Mouse (Mus musculus) monocyte, adult 5-6 weeks (primary cell): ENCODE measurements around the gene Pogk. TPM values are rescaled to one million over a fixed set of nuclear protein-coding genes. Genes with fewer than 3 reads are reported as not detected.

ENCODE experiments used
- ATAC-seq: fragments of 153-309, 156-312 bp; replicated peaks from 2 replicates; pipeline ENCODE4 v1.8.0; 2017; ENCODE audit warnings: mild to moderate bottlenecking; ENCODE audit not compliant: low TSS enrichment, insufficient number of reproducible peaks, severe bottlenecking, poor library complexity, low FRiP score
- total RNA-seq: library from RNA; stranded (forward); fragments of 200-1000, 200-491, 200-594 nt; gene quantifications from 3 replicates; pipeline ENCODE4 v1.2.3, GENCODE M21; 2017

The Pogk gene
- 18.9 to 52.6 TPM (median 22.9 TPM) in 3 replicates for total RNA-seq

GRCm38 (mm10) chr1:166409701-166410220 is at the start of gene Pogk:
Gene Pogk (minus strand): TSS chr1:166409863.
- peak; percentile 66 for ATAC-seq

GRCm38 (mm10) chr1:166441992-166442391 is 32.3 kb upstream of the Pogk start:
- ATAC-seq, result no peak

GRCm38 (mm10) chr1:166439426-166439825 is 29.8 kb upstream of the Pogk start:
- no peak for ATAC-seq

GRCm38 (mm10) chr1:166429809-166430431 is 20.3 kb upstream of the Pogk start:
- ATAC-seq, result peak; percentile 92

GRCm38 (mm10) chr1:166429053-166429452 is 19.4 kb upstream of the Pogk start:
- peak; percentile 62; the same call in 1 of the 2 replicates for ATAC-seq

- no peak for ATAC-seq
Measured at GRCm38 (mm10) chr1:166412266-166412665, 2.6 kb upstream of the Pogk start.

GRCm38 (mm10) chr1:166411541-166411940 is 1.9 kb upstream of the Pogk start:
- ATAC-seq, result no peak

GRCm38 (mm10) chr1:166409177-166409700 is 424 bp downstream of the Pogk start:
- ATAC-seq, result peak; percentile 14; the same call in 1 of the 2 replicates

- ATAC-seq, result no peak
Measured at GRCm38 (mm10) chr1:166403846-166404245, 5.8 kb downstream of the Pogk start.

- no peak for ATAC-seq
Measured at GRCm38 (mm10) chr1:166402003-166402402, 7.7 kb downstream of the Pogk start.

- ATAC-seq, result no peak
Measured at GRCm38 (mm10) chr1:166401455-166401854, 8.2 kb downstream of the Pogk start.

- ATAC-seq, result no peak
Measured at GRCm38 (mm10) chr1:166396381-166396780, 13.3 kb downstream of the Pogk start.

GRCm38 (mm10) chr1:166395661-166396060 is 14.0 kb downstream of the Pogk start:
- ATAC-seq, result no peak

GRCm38 (mm10) chr1:166394770-166395169 is 14.9 kb downstream of the Pogk start:
- no peak for ATAC-seq

GRCm38 (mm10) chr1:166391671-166392070 is 18.0 kb downstream of the Pogk start:
- no peak for ATAC-seq

- no peak for ATAC-seq
Measured at GRCm38 (mm10) chr1:166389406-166390125, 20.1 kb downstream of the Pogk start.

GRCm38 (mm10) chr1:166388511-166388910 is 21.2 kb downstream of the Pogk start:
- no peak for ATAC-seq

- no peak for ATAC-seq
Measured at GRCm38 (mm10) chr1:166385431-166385830, 24.2 kb downstream of the Pogk start.

- ATAC-seq, result no peak
Measured at GRCm38 (mm10) chr1:166384614-166385013, 25.0 kb downstream of the Pogk start.

- ATAC-seq, result no peak
Measured at GRCm38 (mm10) chr1:166382626-166383025, 27.0 kb downstream of the Pogk start.
